Mouse (Mus musculus) myocyte (in vitro differentiated cells): ENCODE measurements around the gene Pnkp.
A peak's percentile ranks its signal among the peaks of the same experiment; 100 is the strongest.

Experiments used
- CEBPB ChIP-seq: IDR thresholded peaks from 2 replicates; pipeline ENCODE4 v1.6.1; 2011; ENCODE audit warnings: mild to moderate bottlenecking, moderate library complexity; ENCODE audit not compliant: poor library complexity, insufficient read depth, severe bottlenecking
- E2F4 ChIP-seq: IDR thresholded peaks from one replicate; pipeline ENCODE4 v1.6.1; 2011; ENCODE audit warnings: mild to moderate bottlenecking, control low read depth, moderate library complexity; ENCODE audit not compliant: insufficient read depth
- MAX ChIP-seq: IDR thresholded peaks from one replicate; pipeline ENCODE4 v1.6.1; 2011; ENCODE audit warnings: low read depth, mild to moderate bottlenecking, control low read depth
- MYOD1 ChIP-seq, 3 experiments: IDR thresholded peaks; one replicate each; pipeline ENCODE4 v1.6.1; 2011; ENCODE audit warnings: control low read depth in 2 of 3, low read depth in 2 of 3, mild to moderate bottlenecking in 2 of 3, moderate library complexity in 1 of 3; ENCODE audit not compliant: insufficient read length in 2 of 3, control insufficient read depth in 1 of 3
- MYOG ChIP-seq, 3 experiments: IDR thresholded peaks; one replicate each; pipeline ENCODE4 v1.6.1; 2011; ENCODE audit warnings: control low read depth in 2 of 3, low read depth in 2 of 3, mild to moderate bottlenecking in 2 of 3; ENCODE audit not compliant: insufficient read length in 2 of 3, control insufficient read depth in 1 of 3, insufficient read depth in 1 of 3
- POLR2A ChIP-seq: IDR thresholded peaks from one replicate; pipeline ENCODE4 v1.6.1; 2011; ENCODE audit warnings: low read depth, mild to moderate bottlenecking, control low read depth, moderate library complexity; ENCODE audit not compliant: insufficient read length
- POLR2AphosphoS2 ChIP-seq: IDR thresholded peaks from one replicate; pipeline ENCODE4 v1.6.1; 2011; ENCODE audit warnings: low read depth, control low read depth; ENCODE audit not compliant: insufficient read length
- SRF ChIP-seq: IDR thresholded peaks from one replicate; pipeline ENCODE4 v1.6.1; 2011; ENCODE audit warnings: low read depth; ENCODE audit not compliant: control insufficient read depth, insufficient read length
- TCF12 ChIP-seq: IDR thresholded peaks from one replicate; pipeline ENCODE4 v1.6.1; 2011; ENCODE audit warnings: mild to moderate bottlenecking, control low read depth; ENCODE audit not compliant: poor library complexity, insufficient read depth, severe bottlenecking
- USF1 ChIP-seq: IDR thresholded peaks from one replicate; pipeline ENCODE4 v1.6.1; 2011; ENCODE audit warnings: low read depth, mild to moderate bottlenecking, control low read depth, moderate library complexity

GRCm38 (mm10) chr7:44853065-44853464 is 3.9 kb upstream of the Pnkp start:
- TF ChIP-seq POLR2A (no peak), MYOG (IDR thresholded peaks at IDR 0.05; ENCODE audit: control insufficient read depth in 1 of 3, insufficient read depth in 1 of 3, insufficient read length in 2 of 3, low read depth in 2 of 3) (no peak), POLR2AphosphoS2 (peak; percentile 36), CEBPB (no peak), MAX (no peak), MYOD1 (IDR thresholded peaks at IDR 0.05; ENCODE audit: control insufficient read depth in 1 of 3, insufficient read length in 2 of 3, low read depth in 2 of 3) (no peak), E2F4 (no peak), USF1 (no peak), TCF12 (no peak), SRF (no peak)
